Mouse (Mus musculus): ENCODE measurements around the gene Plcb3.
A peak's percentile ranks its signal among the peaks of the same experiment; 100 is the strongest.

Plcb3 gene

GRCm38 (mm10) chr19:6969665-6970381 is 6.4 kb downstream of the Plcb3 start:
- peak; percentile 66 for DNase-seq (ENCODE audit: low spot score)

DNA sequence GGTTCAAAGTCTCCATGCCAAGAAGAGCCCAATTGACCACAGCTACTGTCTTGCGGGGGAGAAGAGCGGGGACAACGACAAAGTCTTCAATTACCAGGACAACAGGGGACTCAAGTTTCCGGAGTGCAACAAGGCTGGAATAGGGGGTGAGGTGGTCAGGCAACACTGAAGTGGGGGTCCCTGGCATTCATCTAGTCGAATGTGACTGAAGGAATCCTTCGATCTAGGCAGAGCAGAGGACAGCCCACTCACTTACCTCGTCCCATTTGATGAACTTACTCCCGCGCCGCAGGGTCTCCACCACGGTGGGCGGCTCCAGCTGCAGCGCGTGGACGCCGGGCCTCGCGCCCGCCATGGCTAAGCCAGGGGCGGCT is 7.0 kb downstream of the Plcb3 start:
- DNase-seq (ENCODE audit: low spot score) = no peak

- DNase-seq (ENCODE audit: low spot score) = no peak
Measured at GRCm38 (mm10) chr19:6968491-6969271, 7.6 kb downstream of the Plcb3 start.

GRCm38 (mm10) chr19:6956461-6956860 is 19.8 kb downstream of the Plcb3 start:
- DNase-seq (ENCODE audit: low spot score) = no peak

GRCm38 (mm10) chr19:6955424-6955823 is 20.8 kb downstream of the Plcb3 start:
- DNase-seq (ENCODE audit: low spot score) = no peak

- DNase-seq (ENCODE audit: low spot score) = no peak
Measured at GRCm38 (mm10) chr19:6954046-6954445, 22.2 kb downstream of the Plcb3 start.

- DNase-seq (ENCODE audit: low spot score) = no peak
Measured at GRCm38 (mm10) chr19:6952712-6953037, 23.6 kb downstream of the Plcb3 start.

DNA sequence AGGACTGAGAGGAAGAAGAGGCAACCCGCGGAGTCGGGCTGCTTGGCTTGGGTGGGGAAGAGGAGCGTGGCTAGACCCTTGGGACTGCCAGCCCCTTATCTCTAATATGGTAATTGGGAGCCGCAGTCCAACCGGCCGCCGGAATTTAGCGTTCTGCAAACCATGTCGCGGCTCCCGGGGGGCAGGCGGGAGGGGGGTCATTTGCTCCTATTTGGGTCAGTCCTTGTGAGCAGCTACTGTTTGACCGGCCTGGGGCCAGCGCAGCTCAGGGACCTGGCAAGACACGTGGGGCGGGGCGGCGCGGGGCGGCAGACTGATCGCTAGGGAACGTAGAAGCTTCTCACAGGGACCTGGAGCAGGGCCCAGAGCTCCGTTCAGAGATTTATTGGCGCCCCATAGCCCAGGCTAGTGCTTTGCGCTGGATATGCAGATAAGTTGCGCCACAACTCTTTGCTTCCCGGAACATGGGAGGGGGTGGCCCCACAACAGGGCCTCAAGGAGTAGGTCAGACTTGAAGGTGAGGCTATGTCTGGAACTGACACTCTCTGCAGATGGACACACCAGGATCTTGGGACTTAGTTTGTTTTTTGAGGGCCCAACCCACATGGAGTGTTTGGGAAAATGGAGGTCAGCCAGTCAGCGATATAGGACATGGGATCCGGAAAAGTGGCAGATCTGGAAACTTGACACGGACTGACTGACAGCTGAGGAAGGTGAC is 24.1 kb downstream of the Plcb3 start:
- DNase-seq (ENCODE audit: low spot score) = peak; percentile 68

DNA sequence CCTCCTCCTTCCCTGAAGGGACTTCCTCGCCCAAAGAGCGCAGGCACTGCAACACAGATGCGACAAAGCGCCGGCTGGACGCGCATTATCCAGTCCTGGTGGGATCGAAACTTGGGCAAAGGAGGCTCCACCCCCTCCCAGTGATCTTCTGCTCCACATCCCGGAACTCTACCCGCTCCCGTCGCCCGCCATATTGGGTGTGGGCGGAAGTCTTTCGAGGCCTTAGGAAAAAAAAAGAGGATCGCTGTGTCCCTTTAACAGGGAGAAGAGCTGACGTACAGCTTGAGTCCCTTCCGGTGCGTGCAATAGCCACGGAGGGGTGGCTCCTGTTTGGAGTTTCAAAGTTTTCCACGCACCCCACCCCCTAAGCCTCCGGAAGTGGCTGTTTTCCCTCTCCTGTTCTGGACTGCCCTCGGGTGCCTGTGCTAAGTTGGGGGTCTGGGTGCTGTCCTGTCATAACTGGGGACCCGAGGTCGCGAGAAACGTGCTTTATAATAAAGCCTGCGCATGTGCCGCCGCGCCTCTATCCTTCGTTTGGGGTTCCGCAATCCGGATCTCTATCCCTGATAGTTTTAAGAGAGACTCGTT is 24.8 kb downstream of the Plcb3 start:
- peak; percentile 89 for DNase-seq (ENCODE audit: low spot score)

DNA sequence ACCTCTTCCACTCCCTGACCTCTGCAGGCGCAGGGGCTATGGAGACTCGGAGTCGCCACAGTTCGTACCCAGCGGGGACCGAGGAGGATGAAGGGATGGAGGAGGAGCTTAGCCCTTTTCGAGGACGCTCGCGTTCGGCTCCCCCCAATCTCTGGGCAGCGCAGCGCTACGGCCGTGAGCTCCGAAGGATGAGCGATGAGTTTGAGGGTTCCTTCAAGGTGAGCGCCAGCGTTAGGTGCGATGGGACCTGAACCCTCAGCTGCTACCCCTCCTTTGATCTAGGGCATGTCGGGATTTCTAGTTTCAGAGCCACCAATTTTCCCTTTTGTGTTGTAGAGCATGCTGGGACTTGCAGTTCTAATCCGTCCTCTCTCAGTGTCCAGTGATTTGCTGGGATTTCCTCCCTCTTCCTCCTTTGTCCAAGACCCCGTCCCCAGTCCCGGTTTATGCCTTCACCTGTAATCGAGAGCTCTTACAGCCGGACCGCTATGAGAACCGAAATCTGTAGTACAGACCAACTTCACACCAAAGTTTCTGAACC is 25.6 kb downstream of the Plcb3 start:
- no peak for DNase-seq (ENCODE audit: low spot score)

DNA sequence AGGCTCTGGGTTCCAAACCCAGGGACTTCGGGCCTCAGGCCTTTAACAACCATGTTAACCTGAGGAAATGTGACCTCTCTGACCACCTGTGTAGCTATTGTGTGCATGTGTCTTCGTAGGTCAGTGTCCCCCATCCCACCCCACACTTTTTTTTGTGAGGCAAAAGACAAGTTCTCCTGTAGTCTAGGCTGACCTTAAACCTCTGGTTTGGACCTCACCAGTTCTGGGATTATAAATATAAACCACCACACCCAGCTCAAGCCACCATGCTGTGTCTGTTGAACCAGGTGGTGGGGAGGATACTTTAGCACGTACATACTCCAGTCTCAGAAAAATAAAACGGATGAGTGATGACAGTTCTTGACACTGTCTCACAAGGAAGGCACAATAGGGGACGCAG is 26.3 kb downstream of the Plcb3 start:
- DNase-seq (ENCODE audit: low spot score) = no peak

GRCm38 (mm10) chr19:6949532-6949931 is 26.7 kb downstream of the Plcb3 start:
- no peak for DNase-seq (ENCODE audit: low spot score)

GRCm38 (mm10) chr19:6948186-6948585 is 28.1 kb downstream of the Plcb3 start:
- no peak for DNase-seq (ENCODE audit: low spot score)

- DNase-seq (ENCODE audit: low spot score) = no peak
Measured at GRCm38 (mm10) chr19:6947742-6948141, 28.5 kb downstream of the Plcb3 start.

- DNase-seq (ENCODE audit: low spot score) = no peak
Measured at GRCm38 (mm10) chr19:6943709-6944108, 32.6 kb downstream of the Plcb3 start.

DNA sequence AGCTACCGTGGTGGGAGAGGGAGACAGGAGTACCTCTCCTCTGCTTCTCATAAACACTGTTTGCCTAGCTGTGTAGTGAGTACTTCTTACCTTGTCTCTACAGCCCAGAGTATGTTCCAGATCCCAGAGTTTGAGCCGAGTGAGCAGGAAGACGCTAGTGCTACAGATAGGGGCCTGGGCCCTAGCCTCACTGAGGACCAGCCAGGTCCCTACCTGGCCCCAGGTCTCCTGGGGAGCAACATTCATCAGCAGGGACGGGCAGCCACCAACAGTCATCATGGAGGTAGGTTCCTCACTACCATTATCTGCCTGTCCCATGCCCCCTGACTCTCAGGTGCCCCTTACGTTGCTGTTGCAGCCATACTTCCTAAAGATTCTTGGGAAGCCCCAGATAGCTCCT is 33.5 kb downstream of the Plcb3 start:
- no peak for DNase-seq (ENCODE audit: low spot score)

GRCm38 (mm10) chr19:6942249-6942691 is 34.0 kb downstream of the Plcb3 start, which contains the start of gene Gpr137:
Gene Gpr137, minus strand, starts transcription at chr19:6942480.
- DNase-seq (ENCODE audit: low spot score) = peak; percentile 91

- peak; percentile 95 for DNase-seq (ENCODE audit: low spot score)
Measured at GRCm38 (mm10) chr19:6941372-6942248, 34.7 kb downstream of the Plcb3 start, which contains the start of gene Bad. Gene Bad, plus strand, starts transcription at chr19:6941861.

- no peak for DNase-seq (ENCODE audit: low spot score)
Measured at GRCm38 (mm10) chr19:6940396-6941351, 35.6 kb downstream of the Plcb3 start.

Measured in ovary, postnatal 14 days (tissue).